ENCODE assay signal across 8 mouse cellular contexts in the genomic region with DNA sequence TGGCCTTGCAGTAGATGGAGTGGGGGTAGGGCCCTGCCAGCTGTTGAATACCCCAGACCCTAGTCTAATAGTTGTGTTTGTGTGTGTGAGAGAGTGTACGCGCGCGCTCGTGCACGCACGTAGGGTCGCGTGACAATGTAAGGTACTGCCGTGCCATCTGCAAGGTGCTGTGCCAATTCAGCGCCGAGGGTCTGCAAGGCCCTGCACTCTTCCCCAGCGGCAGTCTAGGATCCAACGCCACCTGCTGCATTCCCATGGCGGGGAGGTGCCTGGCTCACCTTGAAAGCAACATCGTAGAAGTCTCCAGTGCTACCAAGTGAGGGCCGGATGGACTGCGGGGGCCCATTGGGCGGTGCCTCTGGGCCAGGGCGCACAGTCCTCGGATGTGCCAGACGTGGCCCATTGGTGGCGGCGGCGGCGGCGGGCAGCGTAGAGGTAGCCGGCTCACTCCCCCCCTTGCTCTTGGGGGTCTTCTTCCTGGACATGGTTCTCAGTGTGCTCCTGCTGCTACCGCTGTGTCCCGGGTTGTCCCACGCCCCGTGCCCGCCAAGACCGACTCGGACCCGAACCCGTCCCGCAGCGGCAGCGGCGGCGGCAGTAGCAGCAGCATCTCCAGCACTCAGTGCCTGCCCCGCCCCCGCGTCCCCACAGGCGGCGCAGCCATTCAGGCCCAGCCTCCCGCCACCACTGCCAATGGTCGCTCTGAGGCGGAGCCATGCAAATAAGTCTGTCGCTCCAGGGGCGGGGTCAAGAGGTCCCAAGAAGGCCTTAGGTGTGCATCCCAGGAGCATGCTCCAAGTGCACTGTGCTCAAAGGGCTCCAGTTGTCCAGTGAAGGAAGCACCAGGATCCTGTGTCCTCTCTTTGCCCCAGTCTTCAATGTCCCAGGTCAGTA. TPM values are rescaled to one million over a fixed set of nuclear protein-coding genes. Genes with fewer than 3 reads are reported as not detected.
DNase-seq lines count a peak whose midpoint lies in the region; ATAC-seq lines count a peak whose summit lies in the region.

No protein-coding gene starts in this region.

- H3K4me1 ChIP-seq in embryonic facial prominence, embryonic 10.5 days: peaks cover 62% of the 10 kb centered on the region
- peaks cover 37% of the 10 kb centered on the region for H3K4me1 ChIP-seq in intestine, embryonic 15.5 days (replicated peaks)
- H3K4me1 ChIP-seq in midbrain, embryonic 11.5 days (ENCODE audit: control insufficient read depth, insufficient read depth, low read length): peaks cover 28% of the 10 kb centered on the region

- intact Hi-C loops in left cerebral cortex, postnatal 4 days (cut with DNase I): no loop called here

- ATAC-seq in intestine, embryonic 15.5 days: peak; percentile 87
- ATAC-seq in midbrain, embryonic 11.5 days (ENCODE audit: low FRiP score): peak; percentile 67

- peaks cover 25% of the 10 kb centered on the region for H3K36me3 ChIP-seq in embryonic facial prominence, embryonic 10.5 days (replicated peaks)
- no peaks in the 10 kb centered on the region for H3K36me3 ChIP-seq in intestine, embryonic 15.5 days
- no peaks in the 10 kb centered on the region for H3K36me3 ChIP-seq in midbrain, embryonic 11.5 days (ENCODE audit: control insufficient read depth, insufficient read depth, low read length)

- H3K4me3 ChIP-seq in embryonic facial prominence, embryonic 10.5 days: peak overlapping the region; percentile 61
- H3K4me3 ChIP-seq in intestine, embryonic 15.5 days (replicated peaks): peak overlapping the region; percentile 39
- H3K4me3 ChIP-seq in midbrain, embryonic 11.5 days (ENCODE audit: low read depth, low read length): peak overlapping the region; percentile 29

- WGBS in embryonic facial prominence, embryonic 10.5 days: 5% methylated on average over 53 of the region's 53 CpGs
- 11% methylated on average over 53 of the region's 53 CpGs for WGBS in intestine, embryonic 15.5 days
- 5% methylated on average over 53 of the region's 53 CpGs for WGBS in midbrain, embryonic 11.5 days

- DNase-seq in adrenal gland, postnatal 14 days: peak; percentile 94
- peak; percentile 92 for DNase-seq in embryonic facial prominence, embryonic 10.5 days (ENCODE audit: low spot score)
- peak; percentile 64 to 81 for DNase-seq in gastrocnemius, postnatal 4 days (ENCODE audit: low spot score in 2 of 2)
- DNase-seq in left cerebral cortex, postnatal 4 days: peak; percentile 80
- DNase-seq in midbrain, embryonic 11.5 days (ENCODE audit: low spot score, missing footprints): peak; percentile 95
- peak; percentile 74 for DNase-seq in right cerebral cortex, postnatal 4 days
- peak; percentile 73 to 83 for DNase-seq in urinary bladder, postnatal 4 days (ENCODE audit: low spot score in 2 of 2)

- peak overlapping the region; percentile 37 for H3K9ac ChIP-seq in intestine, embryonic 15.5 days
- peak overlapping the region; percentile 46 for H3K9ac ChIP-seq in midbrain, embryonic 11.5 days (ENCODE audit: low read length)

- H3K4me2 ChIP-seq in intestine, embryonic 15.5 days (replicated peaks): peak overlapping the region; percentile 88
- H3K4me2 ChIP-seq in midbrain, embryonic 11.5 days: peak overlapping the region; percentile 54

- no peaks in the 10 kb centered on the region for H3K27me3 ChIP-seq in embryonic facial prominence, embryonic 10.5 days (replicated peaks; ENCODE audit: low read depth, poor library complexity, severe bottlenecking)
- no peaks in the 10 kb centered on the region for H3K27me3 ChIP-seq in intestine, embryonic 15.5 days (replicated peaks)
- no peaks in the 10 kb centered on the region for H3K27me3 ChIP-seq in midbrain, embryonic 11.5 days (ENCODE audit: control insufficient read depth, insufficient read depth, low read length)

- H3K27ac ChIP-seq in embryonic facial prominence, embryonic 10.5 days (replicated peaks): peak overlapping the region; percentile 73
- peak overlapping the region; percentile 27; the same call in 1 of the 2 replicates for H3K27ac ChIP-seq in intestine, embryonic 15.5 days
- H3K27ac ChIP-seq in midbrain, embryonic 11.5 days (ENCODE audit: low read depth, low read length): no peak overlapping the region

- H3K9me3 ChIP-seq in embryonic facial prominence, embryonic 10.5 days: no peaks in the 10 kb centered on the region
- no peaks in the 10 kb centered on the region for H3K9me3 ChIP-seq in intestine, embryonic 15.5 days
- no peaks in the 10 kb centered on the region for H3K9me3 ChIP-seq in midbrain, embryonic 11.5 days (ENCODE audit: control insufficient read depth, low read length)

RNA-seq across cellular contexts. Expression of a gene that starts 0.7 kb away (rescaled TPM):
- 1.1 and 1.8 TPM in 2 replicates for total RNA-seq in adrenal gland, postnatal 14 days (2021)
- polyA plus RNA-seq in embryonic facial prominence, embryonic 10.5 days (2016; fragmentation: Nextera tagmentation; extraction: Ambion mirVana): 2.6 TPM in 2 replicates
- under 1 TPM; 0.52 to 0.64 TPM for total RNA-seq in gastrocnemius, postnatal 4 days (2021)
- polyA plus RNA-seq in intestine, embryonic 15.5 days (2015; fragmentation: Nextera tagmentation; extraction: Ambion mirVana): 5.2 and 8.7 TPM in 2 replicates
- total RNA-seq in left cerebral cortex, postnatal 4 days (2021): 10 to 100 TPM; 12.2 to 12.5 TPM
- polyA plus RNA-seq in midbrain, embryonic 11.5 days (2014; fragmentation: Nextera tagmentation; extraction: Ambion mirVana): 1.8 and 2.2 TPM in 2 replicates

RNA-seq across cellular contexts. Expression of a gene that starts 5.6 kb away (rescaled TPM):
- 85.4 and 101 TPM in 2 replicates for total RNA-seq in adrenal gland, postnatal 14 days (2021)
- polyA plus RNA-seq in embryonic facial prominence, embryonic 10.5 days (2016; fragmentation: Nextera tagmentation; extraction: Ambion mirVana): 116 and 121 TPM in 2 replicates
- 10 to 100 TPM; 80.8 to 86.3 TPM for total RNA-seq in gastrocnemius, postnatal 4 days (2021)
- polyA plus RNA-seq in intestine, embryonic 15.5 days (2015; fragmentation: Nextera tagmentation; extraction: Ambion mirVana): 81.6 and 89.3 TPM in 2 replicates
- 100 to 1,000 TPM; 166 to 172 TPM for total RNA-seq in left cerebral cortex, postnatal 4 days (2021)
- polyA plus RNA-seq in midbrain, embryonic 11.5 days (2014; fragmentation: Nextera tagmentation; extraction: Ambion mirVana): 67.1 and 80.8 TPM in 2 replicates

RNA-seq across cellular contexts. Expression of a gene that starts 16.3 kb away (rescaled TPM):
- 42.2 and 44.3 TPM in 2 replicates for total RNA-seq in adrenal gland, postnatal 14 days (2021)
- 14.9 and 16.3 TPM in 2 replicates for polyA plus RNA-seq in embryonic facial prominence, embryonic 10.5 days (2016; fragmentation: Nextera tagmentation; extraction: Ambion mirVana)
- total RNA-seq in gastrocnemius, postnatal 4 days (2021): 10 to 100 TPM; 60.5 to 66.7 TPM
- 16.9 and 17.4 TPM in 2 replicates for polyA plus RNA-seq in intestine, embryonic 15.5 days (2015; fragmentation: Nextera tagmentation; extraction: Ambion mirVana)
- total RNA-seq in left cerebral cortex, postnatal 4 days (2021): 10 to 100 TPM; 75.0 to 91.3 TPM
- 11.9 and 18.5 TPM in 2 replicates for polyA plus RNA-seq in midbrain, embryonic 11.5 days (2014; fragmentation: Nextera tagmentation; extraction: Ambion mirVana)

RNA-seq across cellular contexts. Expression of a gene that starts 44.9 kb away (rescaled TPM):
- total RNA-seq in adrenal gland, postnatal 14 days (2021): 14.8 and 16.1 TPM in 2 replicates
- polyA plus RNA-seq in embryonic facial prominence, embryonic 10.5 days (2016; fragmentation: Nextera tagmentation; extraction: Ambion mirVana): 3.1 and 3.9 TPM in 2 replicates
- 1 to 10 TPM; 1.6 TPM for total RNA-seq in gastrocnemius, postnatal 4 days (2021)
- polyA plus RNA-seq in intestine, embryonic 15.5 days (2015; fragmentation: Nextera tagmentation; extraction: Ambion mirVana): 1.5 and 1.8 TPM in 2 replicates
- 100 to 1,000 TPM; 158 to 180 TPM for total RNA-seq in left cerebral cortex, postnatal 4 days (2021)
- polyA plus RNA-seq in midbrain, embryonic 11.5 days (2014; fragmentation: Nextera tagmentation; extraction: Ambion mirVana): 5.5 and 6.2 TPM in 2 replicates

RNA-seq across cellular contexts. Expression of a gene that starts 54.5 kb away (rescaled TPM):
- total RNA-seq in adrenal gland, postnatal 14 days (2021): 19.5 and 23.3 TPM in 2 replicates
- polyA plus RNA-seq in embryonic facial prominence, embryonic 10.5 days (2016; fragmentation: Nextera tagmentation; extraction: Ambion mirVana): 37.5 and 39.0 TPM in 2 replicates
- 10 to 100 TPM; 12.4 to 16.8 TPM for total RNA-seq in gastrocnemius, postnatal 4 days (2021)
- 25.2 and 27.3 TPM in 2 replicates for polyA plus RNA-seq in intestine, embryonic 15.5 days (2015; fragmentation: Nextera tagmentation; extraction: Ambion mirVana)
- total RNA-seq in left cerebral cortex, postnatal 4 days (2021): 10 to 100 TPM; 33.4 to 39.1 TPM
- 28.9 and 30.3 TPM in 2 replicates for polyA plus RNA-seq in midbrain, embryonic 11.5 days (2014; fragmentation: Nextera tagmentation; extraction: Ambion mirVana)
